Mouse (Mus musculus): ENCODE results near the gene Pik3ip1.

Pik3ip1 gene

DNA sequence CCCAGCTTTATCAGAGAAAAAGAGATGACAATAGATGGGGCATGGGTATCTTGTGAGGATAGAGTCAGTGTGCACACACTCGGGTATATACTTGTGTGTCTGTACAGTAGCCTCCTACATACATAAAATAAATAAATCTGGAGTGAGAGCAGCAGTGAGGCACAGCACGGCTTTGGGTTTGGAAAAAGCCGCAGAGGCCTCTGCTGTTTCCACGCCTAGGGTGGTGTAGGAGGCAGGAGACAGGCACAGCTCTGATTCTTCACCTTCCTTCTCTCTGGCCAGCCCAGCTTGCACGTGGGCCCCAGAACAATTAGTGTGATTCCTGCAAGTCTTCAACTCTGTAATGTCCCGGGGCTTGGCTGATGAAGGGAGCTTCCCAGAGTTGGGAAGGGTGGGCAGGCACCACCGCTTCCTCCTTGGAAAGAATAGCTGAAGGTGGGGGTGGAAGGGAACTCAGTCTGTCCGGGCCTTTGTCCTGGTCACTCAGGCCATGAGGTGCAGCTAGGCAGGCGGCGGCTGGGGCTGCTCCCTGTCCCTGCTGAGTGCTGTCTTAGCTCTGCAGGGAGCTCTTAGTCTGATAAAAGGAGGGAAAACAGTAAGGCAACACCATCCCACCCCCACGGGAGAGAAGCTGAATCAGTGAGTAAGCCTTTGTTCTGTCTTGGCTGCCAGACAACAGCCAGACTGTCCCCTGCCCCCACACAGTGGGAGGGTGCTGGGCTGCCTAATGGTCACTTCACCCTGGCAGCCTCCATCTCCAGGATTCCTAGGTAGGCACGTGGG is 7.2 kb downstream of the Pik3ip1 start:
- DNase-seq (ENCODE audit: low spot score), result no peak

GRCm38 (mm10) chr11:3337961-3338360 is 7.8 kb downstream of the Pik3ip1 start:
- no peak for DNase-seq (ENCODE audit: low spot score)

- DNase-seq (ENCODE audit: low spot score), result no peak
These were observed 11.3 kb downstream of the Pik3ip1 start for GRCm38 (mm10) chr11:3341476-3341875.

DNA sequence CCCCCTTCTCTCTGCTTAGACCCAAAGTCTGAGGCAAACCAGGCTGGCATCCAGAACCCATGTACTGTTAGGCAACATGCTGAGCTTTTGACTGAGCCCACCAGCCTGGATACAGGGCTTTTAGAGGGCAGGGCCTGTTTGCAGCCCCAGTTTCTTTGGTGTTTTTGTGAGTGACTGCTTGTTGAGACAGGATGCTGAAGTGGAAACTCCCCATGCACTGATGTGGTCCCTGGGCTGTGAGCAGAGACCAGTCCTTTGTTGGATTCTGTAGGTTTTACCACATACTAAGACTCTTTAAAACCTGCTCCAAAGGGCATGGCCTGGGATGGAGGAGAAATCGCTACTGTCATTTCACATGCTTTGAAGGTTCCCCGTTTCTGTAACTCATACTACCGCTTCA is 14.7 kb downstream of the Pik3ip1 start:
- DNase-seq (ENCODE audit: low spot score), result no peak

DNA sequence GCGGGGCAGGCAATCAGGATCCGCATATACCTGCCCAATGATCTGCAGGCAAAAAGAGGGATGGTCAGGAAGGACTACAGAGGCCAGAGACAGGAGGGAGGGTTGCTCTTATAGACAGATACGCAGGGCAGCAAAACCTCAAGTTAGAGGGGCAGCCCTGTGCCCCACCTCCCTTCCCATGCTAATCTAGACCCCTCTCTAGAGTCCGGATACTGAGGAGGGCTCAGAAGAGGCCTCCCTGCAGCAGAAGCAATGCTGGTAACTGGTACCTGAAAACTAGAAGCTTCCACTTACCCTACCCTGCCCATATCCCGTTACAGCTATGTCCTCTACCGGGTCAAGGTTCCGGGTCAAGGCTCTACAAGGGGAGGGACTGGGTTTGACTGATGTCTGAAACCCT is 16.1 kb downstream of the Pik3ip1 start:
- no peak for DNase-seq (ENCODE audit: low spot score)

DNA sequence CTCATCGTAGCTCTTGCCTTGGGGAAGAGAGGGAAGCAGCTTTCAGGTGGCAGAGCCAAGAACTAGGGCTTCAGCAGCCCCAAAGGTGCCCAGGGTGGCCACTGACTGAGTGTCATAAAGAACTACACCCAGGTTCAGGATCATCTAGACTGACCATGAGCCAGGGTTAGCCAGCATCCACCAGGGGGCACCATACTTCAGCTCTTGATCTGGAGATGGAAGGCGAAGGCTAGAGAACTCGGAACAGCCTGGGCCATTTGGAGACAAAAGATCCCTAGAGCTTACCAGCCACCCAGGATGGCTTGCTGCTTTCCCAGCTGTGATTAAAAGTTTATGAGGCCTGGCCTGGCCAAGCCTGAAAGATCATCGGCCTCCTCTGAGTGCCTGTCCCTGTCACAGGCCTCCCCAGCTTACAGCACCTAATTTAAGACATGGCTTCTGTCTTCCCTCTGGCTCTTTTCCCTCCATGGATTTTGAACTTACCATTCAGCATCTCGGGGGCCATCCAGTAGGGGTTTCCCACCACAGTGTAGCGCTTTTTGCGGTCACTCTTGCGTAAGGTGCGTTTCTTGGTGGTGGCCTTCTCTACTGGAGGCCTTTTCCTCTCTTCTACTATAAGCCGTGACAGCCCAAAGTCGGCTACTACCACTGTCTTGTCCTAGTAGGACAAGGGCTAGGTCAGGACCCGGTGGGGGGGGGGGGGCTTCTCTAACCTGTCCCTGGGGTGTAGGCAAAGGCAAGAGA is 17.1 kb downstream of the Pik3ip1 start:
- DNase-seq (ENCODE audit: low spot score), result peak; percentile 89

- no peak for DNase-seq (ENCODE audit: low spot score)
These were observed 17.6 kb downstream of the Pik3ip1 start for GRCm38 (mm10) chr11:3347835-3348195.

DNA sequence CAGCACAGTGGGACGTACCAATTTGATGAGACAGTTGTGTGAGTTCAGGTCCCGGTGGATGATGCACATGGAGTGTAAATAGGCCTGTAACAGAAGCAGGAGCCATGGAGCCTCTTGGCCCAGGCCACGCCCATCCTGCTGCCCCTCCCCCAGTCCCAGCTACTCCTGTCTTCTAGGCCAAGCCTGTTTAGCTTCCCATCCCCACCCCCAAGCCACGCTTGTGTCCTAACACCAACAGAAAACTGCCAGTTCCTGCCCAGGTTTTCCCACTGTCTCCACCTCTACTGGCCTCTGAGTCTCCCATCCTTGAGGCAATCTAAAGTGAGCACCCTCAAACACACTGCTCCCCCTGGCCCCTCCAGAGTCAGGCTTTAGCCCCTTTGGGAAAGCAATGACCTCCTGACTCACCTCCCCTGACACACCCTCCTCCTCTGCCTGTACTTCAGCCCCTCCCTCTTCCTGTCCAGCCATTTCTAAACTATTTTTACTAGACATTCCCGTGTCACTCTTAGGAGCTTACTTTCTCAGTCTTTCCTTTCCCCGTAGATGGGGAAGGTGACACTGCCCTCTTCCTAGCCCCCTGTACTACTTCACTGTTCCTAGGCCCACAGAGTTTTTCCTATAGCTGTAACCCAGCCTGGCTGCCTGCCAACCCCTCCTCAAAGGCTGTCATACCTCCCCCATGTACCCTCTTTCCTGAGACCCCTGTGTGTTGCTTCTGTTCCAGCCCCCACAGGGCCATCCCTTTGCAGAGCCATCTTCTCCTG is 18.6 kb downstream of the Pik3ip1 start:
- no peak for DNase-seq (ENCODE audit: low spot score)

GRCm38 (mm10) chr11:3349343-3349695 is 19.1 kb downstream of the Pik3ip1 start:
- no peak for DNase-seq (ENCODE audit: low spot score)

DNA sequence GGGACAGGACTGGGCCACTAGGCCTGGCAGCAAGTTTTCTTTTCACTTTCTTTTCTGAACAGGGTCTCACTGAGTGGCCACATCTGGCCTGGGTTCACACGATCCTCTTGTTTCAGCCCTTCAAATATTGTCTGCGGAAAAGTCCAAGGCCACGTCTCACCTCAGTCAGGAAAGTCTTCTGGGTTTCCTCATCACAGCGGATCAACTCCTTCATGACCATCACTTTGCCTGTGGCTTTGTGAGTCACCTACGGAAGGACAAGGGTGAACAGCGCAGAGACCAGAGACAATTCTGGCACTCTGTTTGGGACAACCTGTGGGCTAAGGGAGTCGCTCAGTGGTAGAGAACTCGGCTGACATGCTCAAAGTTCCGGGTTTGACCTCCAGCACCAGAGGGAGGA is 21.9 kb downstream of the Pik3ip1 start:
- DNase-seq (ENCODE audit: low spot score), result no peak

- no peak for DNase-seq (ENCODE audit: low spot score)
These were observed 22.9 kb downstream of the Pik3ip1 start for GRCm38 (mm10) chr11:3352990-3353585.

- DNase-seq (ENCODE audit: low spot score), result no peak
These were observed 32.7 kb downstream of the Pik3ip1 start for GRCm38 (mm10) chr11:3362854-3363253.

- DNase-seq (ENCODE audit: low spot score), result no peak
These were observed 36.2 kb downstream of the Pik3ip1 start for GRCm38 (mm10) chr11:3366411-3366810.

DNA sequence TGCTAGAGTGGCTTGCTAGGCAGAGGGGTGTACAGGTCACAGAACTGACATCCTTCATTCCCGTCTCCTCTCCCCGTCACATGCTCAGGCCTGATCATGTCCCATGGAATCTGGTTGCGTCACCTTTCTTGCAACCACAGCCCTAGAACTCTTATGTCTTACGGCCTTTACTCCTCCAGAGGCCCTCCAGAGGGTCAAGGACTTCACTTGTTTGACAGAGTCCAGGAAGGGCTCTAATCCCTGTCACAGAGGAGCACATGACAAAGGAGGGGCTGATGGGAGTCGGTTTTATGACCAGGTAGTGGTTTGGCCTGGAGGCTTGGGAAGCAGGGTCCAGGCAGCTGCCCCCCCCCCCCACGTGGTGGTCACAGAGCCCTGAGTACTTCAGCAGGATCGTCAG is 38.8 kb downstream of the Pik3ip1 start:
- peak; percentile 80 for DNase-seq (ENCODE audit: low spot score)

DNA sequence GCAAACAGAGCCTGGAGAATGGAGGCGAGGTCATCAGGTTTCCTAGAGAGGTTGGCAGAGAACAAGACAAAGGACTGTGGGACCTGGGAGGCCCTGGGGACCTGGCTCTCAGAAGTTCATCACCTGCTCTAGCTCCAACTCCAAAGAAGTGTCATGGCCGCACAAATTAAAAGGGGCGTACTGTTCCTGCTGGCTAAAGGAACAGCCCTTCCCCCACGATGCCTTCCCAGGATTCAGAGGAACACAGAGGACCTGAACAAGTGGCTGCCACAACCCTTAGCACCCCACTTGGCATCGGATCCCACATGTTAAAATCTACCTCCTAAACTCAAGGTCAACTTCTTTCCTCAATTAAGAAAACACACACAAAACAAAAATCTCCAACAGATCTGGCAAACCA is 39.2 kb downstream of the Pik3ip1 start:
- DNase-seq (ENCODE audit: low spot score), result no peak

DNA sequence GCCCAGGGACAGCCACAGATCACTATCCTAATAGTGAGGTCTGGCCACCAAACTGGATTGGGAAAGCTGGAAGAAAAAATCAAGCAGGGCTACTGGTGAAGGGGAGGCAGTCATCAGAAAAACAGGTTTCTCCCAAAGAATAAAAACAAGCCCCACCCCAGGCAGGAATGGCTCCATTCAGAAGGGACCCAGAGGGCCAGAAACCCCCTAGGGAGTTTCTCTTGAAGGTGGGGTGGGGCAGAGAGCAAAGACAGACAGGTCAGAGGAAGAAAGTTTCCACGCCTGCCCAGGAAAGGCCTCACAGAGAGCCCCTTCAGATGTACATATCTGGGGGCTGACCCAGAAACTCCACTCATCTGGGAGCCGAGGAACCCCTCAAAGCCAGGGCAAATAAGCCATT is 40.0 kb downstream of the Pik3ip1 start:
- DNase-seq (ENCODE audit: low spot score), result no peak

DNA sequence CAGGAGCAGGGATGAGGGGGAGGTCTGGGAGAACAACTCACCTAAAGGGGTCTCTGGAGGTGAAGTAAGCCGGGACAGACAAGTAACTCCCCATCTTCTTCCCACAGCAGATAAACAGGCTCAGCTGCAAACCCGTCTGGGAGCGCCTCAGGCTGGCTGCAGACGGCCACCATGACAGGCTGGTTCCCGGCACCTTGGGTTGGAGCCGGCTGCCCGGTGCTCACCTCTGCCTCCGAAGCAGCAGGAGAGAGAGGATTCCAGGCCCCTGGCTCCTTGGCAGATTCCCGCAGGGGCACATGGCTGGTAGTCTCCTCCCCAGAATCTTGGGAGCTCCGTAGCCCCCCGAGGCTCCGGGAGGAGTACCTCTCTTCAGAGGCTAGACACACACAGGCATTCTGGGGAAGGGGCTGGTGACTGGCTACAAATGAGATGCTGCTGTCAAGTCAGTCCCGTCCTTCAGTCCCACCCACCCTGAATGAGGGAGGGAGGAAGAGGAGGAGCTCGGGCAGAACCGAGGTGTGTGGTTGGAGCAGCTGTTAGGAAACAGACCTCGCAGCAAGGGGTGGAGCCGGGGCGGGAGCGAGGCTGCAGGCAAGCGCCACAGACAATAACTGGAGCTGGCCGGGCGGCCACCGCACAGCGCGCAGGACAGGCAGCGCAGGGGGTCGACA is 40.9 kb downstream of the Pik3ip1 start:
- DNase-seq (ENCODE audit: low spot score), result peak; percentile 86

- no peak for DNase-seq (ENCODE audit: low spot score)
These were observed 41.5 kb downstream of the Pik3ip1 start for GRCm38 (mm10) chr11:3371599-3372295.

- DNase-seq (ENCODE audit: low spot score), result no peak
These were observed 43.5 kb downstream of the Pik3ip1 start for GRCm38 (mm10) chr11:3373591-3374292.

GRCm38 (mm10) chr11:3374293-3374645 is 44.1 kb downstream of the Pik3ip1 start:
- no peak for DNase-seq (ENCODE audit: low spot score)

DNA sequence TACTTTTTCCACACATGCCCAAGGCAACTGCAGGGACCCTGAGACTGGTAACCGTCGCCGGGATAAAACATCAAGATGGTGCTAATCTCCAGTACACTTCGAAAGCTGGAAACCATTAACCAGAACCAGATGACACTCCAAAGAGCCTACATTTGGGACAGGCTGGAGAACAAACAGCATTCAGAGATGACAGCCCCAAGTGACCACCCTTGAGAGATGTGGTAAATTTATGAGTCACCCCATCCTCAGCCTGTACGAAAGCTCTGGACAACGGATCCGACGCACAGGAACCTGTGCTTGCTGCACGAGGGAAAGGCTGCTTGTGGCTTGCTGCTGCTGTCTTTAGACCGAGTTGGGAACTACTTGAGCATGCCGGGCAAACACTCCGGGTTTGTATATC is 44.5 kb downstream of the Pik3ip1 start:
- no peak for DNase-seq (ENCODE audit: low spot score)
